Mouse (Mus musculus): ENCODE data around the gene Oxsm. TPM values are rescaled to one million over a fixed set of nuclear protein-coding genes. Genes with fewer than 3 reads are reported as not detected.

The Oxsm gene
- 0.15 and 0.90 TPM in 2 replicates for polyA plus RNA-seq (2012; ENCODE audit: low replicate concordance)

GRCm38 (mm10) chr14:16249171-16249874 is at the start of gene Oxsm, which contains the start of gene Ngly1:
TSS of gene Oxsm (minus strand) at chr14:16249808.
TSS of gene Ngly1 (plus strand) at chr14:16249280.

Other genes starting within 250 kb of the Oxsm start
- gene Ngly1, start 528 bp downstream of the Oxsm start, polyA plus RNA-seq (2012; ENCODE audit: low replicate concordance): 256 and 393 TPM in 2 replicates
- 10.9 and 15.6 TPM in 2 replicates for gene Top2b, start 115.4 kb upstream of the Oxsm start, polyA plus RNA-seq (2012; ENCODE audit: low replicate concordance)